Mouse (Mus musculus) ovary, postnatal 10 days (tissue): ENCODE data around the gene Prss8.
"Not testable (repeated sequence)": the region's sequence is repeated elsewhere in the genome, so short reads cannot be mapped to it uniquely, and the experiment has no call there.

Experiments
- DNase-seq: peaks from one replicate; pipeline ENCODE4 v3.0.0; 2022; ENCODE audit warnings: low spot score

The Prss8 gene

DNA sequence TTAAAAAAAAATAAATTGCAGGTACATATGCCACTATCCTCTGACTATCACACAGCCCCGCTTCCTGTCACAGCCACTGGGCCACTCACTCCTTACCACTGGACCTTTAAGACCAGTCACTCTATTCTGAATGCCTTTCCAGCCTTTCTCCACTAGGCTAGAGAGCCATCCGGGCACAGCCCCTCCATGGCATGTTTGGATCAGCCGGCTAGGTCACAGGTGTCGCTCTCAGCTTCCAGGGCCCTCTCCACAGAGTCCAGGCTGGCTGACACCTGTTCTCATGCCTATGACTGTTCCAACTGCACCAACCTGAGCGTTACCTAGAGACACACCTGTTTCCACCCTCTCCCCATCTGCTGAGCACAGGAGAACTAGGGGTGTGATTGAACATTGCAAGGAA, 1.3 kb downstream of the Prss8 start:
- DNase-seq, result no peak

DNA sequence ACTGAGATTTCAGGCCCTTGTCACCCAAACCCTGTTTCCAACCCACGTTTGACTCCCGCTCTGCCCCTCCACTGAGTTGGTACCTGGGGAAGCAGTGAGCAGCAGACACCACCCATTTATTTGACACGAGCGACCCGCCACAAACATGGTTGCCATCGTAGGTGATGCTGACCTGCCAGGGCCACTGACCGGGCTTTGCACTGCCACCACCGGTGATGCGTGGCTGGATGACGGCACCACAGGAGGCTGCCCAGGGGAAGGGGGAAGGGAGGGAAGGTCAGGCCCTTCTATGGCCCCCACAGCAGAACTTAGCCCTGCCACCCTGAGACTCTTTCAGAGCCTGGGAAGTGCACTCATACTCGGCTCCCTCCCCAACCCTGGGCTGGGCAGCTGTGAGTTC, 2.2 kb downstream of the Prss8 start:
- DNase-seq, result no peak

DNA sequence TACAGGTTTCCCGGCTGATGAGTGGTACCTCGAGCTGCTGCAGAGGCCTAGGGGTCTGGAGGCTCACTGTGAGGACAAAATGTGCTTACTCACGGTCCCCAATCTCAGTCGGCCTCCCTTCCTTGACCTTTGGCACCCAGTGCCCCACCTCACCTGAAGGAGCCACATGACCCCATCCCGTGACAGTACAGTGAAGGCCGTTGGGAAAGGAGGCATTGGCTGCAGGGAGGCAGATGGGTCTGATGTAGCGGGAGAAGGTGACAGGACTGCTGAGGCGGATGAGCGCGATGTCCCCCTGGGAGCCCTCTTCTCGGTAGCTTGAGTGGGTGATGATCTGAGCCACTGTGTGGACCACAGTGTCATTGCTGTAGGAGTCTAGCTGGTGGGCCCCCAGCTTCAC, 3.1 kb downstream of the Prss8 start:
- DNase-seq, result no peak

DNA sequence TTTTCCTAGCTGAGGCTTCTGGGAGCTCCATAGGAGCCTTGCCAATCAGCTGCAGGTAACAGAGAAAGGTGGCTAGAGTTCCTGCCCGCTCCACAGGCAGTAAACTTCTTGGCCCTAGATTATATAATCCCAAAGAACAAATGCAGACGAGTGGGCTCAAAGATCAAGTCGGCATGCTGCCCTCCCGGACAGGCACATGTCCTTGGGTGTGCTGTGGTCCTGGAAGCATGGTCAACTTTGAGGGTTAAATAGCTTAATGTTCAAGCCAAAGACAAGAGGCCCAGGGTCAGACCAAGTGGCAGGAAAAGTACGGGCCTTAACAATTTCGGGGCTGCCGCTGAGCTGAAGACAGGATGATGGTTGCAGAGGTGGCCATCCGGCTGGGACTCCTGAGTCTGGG, 3.8 kb downstream of the Prss8 start:
- no peak for DNase-seq

DNA sequence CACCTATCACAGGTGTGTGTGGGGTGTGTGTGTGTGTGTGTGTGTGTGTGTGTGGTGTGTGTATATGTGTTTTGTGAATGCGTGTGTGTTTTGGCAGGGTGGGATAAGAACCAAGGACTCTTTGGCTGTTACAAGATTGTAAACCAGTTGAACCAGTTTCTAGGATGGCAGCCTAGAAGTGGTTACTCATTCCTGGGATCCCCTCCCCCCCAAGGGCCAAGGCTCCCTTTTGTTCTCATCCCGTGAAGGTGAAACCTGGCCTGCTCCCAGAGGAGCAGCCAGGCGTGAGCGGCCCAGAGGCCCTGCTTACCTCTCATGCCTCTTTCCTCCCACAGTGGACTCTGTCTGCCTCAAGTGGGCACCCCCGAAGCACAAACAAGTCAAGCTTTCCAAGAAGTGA, 4.7 kb downstream of the Prss8 start:
- no peak for DNase-seq

DNA sequence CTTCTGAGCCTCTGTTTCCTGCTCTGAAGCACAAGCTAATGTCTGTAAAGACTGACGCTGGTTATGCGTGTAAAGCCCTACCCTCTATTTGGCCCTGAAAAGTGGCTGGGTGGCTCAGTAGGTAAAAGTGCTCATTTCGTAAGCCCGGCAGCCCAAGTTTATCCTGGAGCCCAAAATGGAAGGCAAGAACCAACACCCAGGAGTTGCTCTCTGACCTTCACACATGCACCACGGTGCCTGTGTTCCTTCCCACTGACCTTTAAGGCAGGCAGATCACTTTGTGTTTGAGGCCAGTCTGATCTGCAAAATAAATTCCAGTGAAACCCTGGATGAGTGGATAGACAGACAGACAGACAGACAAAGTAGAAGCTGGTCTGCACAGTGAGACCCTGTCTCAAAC, 6.2 kb downstream of the Prss8 start:
- no peak for DNase-seq

DNA sequence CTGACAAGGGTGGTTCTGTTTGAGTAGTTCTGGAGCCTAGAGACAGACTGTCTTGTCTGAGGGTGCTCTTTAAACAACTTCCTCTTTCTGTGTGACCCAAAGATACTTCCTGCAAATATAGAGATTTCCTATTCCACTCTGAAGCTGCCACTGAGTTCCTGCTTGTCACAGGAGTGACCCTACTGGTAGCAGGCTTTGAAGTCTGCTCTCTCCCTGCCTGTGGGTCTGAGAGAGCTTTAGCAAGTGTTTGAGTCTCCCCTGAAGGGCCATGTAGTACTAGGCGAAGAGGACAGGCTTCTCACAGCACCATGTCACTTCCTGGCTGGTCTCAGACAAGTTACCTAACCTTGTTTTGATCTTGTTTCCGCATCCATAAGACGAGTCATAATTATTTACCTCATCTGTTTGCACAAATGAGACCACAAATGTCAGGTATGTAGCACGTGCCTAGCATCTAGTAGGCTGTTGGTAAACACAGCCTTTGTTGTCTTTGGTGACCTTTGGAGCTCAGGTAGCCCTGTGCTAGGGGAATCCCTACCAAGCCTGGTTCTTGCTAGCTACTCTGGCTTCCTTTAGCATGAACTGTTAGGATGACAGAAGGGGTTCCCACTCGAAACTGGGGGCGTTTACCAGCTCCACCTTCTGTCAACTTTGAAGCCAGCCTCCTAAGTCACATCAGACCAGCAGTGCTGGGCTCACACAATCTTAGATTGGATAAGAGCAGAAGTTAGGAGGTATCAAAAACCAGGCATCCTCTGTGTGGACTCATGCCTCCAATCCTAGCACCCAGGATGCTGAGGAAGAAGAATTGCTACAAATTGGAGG, 7.2 kb downstream of the Prss8 start:
- no peak for DNase-seq

DNA sequence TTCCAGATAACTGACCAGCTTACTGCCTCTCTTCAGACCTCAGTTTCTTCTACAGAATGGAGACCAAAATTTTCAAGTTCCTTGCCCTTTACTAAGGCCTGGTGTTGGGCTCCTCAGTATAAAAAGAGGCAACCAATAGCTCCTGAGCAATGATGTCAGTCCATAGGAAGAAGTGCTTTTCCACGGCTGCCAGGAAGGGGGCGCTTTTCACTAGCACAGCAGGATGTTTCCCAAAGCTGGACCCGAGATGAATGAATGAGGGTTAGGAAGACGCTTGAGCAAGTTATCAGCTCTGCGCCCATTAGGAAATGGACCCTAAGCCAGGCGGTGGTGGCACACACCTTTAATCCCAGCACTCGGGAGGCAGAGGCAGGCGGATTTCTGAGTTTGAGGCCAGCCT, 8.4 kb downstream of the Prss8 start:
- DNase-seq, result no peak

DNA sequence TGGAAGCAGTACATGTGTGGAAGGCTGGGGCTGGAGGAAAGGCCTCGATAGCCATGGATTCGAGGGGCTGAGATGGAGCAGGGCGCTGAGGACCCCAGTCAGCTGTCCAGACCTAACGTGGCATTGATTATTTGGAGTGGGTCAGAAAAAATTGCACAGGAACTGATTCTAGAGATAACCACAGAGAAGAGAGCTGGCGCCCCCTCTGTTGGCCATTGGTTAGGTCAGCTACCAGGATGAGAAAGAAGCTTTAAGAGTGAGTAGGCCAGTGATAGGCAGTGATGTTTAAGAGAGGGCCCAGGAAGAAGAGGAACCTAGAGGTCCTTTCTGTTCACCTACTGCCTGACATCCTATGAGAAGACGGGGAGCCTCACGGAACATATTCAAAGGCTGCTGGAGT, 10.6 kb downstream of the Prss8 start:
- no peak for DNase-seq

DNA sequence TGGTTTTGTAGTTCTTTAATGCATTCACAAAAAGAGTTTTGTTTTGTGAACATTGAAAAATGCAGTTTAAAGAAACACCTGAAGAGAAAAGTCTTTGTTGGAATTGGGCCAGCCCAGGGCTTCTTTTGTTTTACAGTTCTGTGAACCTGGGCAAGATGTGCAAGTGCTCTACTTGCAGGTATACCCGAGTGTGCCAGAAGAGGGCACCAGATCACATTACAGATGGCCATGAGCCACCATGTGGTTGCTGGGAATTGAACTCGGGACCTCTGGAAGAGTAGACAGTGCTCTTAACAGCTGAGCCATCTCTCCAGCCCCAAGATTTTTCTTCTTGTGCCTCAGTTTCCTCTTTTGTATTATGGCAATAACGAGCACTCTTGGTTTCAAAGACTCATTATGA, 11.7 kb downstream of the Prss8 start:
- no peak for DNase-seq

DNA sequence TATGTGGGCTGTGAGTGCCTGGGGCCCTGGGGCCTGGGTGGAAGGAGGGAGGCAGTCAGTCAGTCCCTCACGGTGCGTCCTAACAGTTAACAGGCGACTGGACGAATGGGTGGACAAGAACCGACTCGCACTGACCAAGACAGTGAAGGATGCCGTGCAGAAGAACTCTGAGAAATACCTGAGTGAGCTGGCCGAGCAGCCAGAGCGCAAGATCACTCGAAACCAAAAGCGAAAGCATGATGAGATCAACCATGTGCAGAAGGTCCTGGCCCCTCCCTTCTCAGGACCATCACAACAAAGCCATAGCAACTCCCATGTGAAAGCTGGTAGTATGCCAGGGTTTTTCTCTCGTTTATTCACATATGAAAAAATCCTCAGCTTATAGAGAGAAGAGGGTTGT, 14.6 kb downstream of the Prss8 start:
- no peak for DNase-seq

DNA sequence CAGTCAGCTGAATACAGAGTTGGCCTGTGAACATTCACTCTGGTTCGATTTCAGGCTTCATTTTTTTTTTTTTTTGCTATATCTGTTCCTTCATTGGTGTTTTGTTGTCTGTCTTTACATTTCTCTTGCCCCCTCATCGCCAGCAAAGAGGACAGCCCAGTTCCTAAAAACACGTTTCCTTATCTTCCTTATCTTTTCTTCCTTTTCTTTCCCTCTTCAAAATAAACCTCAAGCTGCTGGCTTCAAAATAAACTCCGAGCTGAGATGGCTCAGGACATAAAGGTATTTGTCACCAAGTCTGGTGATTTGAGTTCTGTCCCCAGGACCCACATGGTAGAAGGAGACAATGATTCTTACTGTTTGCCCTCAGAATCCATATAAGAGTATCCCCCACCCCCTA, 17.0 kb downstream of the Prss8 start:
- no peak for DNase-seq

DNA sequence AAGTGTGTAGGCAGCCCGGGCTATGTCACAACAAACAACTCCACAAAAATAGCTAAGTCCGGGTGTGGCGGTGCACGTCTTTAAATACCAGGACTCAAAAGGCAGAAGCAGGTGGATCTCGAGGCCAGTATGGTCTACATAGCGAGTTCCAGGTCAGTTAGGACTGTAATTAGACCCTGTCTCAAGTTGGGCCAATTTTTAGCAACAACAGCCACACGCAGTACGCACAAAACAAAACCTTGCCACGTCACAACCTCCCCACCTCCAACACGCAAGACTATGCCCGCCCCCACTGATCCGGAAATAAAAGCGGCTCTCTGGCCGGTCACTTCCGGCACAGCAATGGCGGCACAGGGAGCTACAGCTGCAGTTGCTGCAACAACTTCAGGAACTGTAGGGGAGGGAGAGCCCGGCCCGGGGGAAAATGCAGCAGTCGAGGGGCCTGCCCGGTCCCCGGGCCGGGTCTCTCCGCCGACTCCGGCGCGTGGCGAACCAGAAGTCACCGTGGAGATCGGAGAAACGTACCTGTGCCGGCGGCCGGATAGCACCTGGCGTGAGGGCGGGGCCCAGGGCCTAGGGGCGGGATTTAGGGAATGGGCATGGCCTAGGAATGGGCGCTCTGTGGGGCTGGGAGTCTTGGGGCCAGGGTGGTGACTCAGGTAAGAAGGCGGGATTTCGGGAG, 17.6 kb downstream of the Prss8 start, which contains the start of gene Kat8:
Gene Kat8, plus strand, starts transcription at position 327 of the 682 bp plus-strand sequence.
- peak; percentile 73 for DNase-seq

DNA sequence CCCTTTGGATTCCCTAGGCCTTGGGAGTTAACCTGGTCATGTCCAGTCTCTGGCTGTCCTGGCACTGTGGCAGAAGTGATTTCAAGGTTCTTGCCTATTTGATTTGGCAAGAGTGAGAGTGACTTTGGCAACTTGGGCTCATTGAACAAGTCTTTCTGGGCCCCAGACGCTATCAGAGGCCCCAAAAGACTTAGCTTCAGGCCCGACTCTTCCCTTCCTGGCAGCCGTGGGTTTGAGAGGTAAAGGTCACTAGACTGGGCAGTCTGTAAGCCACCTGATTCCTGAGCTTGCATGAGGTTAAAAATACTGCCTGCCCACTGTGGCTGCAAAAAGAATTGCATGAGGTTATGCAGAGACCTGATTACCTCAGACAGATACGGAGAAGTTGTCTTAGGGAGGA, 21.2 kb downstream of the Prss8 start:
- no peak for DNase-seq

DNA sequence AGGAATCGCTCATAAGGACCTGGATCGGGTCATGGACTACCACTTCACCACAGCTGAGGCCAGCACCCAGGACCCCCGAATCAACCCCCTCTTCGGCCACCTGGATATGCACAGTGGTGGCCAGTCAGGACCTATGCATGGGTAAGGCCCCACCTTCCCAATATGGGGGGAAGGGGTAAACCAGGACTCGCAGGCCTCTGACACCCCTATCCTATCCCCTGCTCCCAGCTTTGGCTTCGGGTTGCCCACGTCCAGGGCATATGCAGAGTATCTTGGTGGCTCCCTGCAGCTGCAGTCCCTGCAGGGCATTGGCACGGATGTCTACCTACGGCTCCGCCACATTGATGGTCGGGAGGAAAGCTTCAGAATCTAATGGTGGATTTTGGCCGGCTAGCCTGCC, 22.0 kb downstream of the Prss8 start:
- DNase-seq, result no peak

DNA sequence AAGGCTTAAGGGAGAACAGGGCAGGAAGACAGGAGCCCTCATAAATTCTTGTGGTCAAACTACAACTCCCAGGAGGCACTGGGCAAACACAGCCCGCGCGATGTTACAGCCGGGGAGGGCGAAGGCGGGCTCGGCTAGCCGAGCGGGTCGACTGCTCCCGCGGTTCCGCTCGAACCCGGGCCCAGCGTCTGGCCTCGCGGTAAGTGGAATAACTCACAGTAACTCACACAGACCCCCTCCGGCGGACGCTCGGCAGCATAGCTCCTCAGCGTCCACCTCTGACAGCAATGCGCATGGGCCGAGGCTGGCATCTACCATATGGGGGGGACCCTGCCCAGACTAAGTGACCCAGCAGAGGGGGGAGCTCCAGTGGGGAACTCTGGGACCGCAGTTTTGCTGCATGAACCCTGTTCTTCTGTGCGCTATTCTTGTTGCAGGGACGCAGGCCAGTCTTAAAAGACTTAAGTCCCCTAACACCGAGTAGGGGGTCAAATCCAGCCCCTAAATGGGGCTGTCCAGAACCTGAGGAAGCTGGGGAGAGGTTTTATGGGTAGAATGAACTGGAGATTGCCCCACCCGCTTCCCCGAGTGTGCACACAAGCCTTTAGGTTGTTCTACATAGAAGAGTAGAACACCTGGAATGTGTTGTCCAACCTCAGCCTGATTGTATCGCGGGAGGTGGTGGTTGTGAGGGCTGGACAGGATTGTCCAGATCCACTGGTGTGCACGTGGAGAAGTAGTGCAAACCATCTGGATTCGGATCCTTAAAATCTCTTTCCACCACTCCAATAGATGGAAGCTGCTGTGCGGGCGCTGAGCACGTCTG, 25.7 kb downstream of the Prss8 start, which contains the start of gene Bckdk:
Gene Bckdk, plus strand, starts transcription at position 112 of the 826 bp plus-strand sequence.
- peak; percentile 58 for DNase-seq

DNA sequence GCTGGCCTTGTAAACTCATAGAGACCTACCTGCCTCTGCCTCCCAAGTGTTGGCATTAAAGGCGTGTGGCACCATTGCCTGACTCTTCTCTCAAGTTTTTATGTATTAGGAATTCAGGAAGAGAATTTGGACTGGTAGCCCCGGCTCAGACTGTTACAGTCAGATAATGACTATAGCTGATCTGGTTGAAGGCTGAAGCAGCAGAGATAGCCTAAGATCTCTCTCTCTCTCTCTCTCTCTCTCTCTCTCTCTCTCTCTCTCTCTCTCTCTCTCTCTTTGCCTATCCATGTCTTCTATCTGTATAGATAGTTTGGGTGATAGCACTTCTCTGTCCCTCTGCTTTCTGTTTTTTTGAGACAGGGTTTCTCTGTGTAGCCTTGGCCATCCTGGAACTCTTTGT, 28.1 kb downstream of the Prss8 start:
- no peak for DNase-seq

DNA sequence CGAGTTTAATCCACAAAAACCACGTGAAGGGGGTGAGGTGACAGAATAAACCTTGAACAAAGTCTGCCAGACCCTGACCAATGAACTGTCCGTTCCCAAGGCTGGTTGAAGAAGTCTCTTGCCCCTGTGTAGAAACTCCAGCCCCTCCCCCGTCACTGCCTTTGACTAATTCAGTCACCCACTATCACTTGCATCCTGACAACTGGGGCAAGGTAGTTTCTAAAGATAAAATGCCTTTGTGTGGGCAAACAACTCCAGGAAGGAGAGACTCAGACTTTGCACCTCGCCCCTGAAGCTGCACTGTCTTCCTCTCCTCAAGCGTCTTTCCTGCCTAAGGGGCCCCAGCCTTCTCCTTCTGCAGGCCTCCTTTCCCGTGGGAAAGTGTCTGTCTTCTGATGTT, 29.9 kb downstream of the Prss8 start:
- DNase-seq, result no peak

DNA sequence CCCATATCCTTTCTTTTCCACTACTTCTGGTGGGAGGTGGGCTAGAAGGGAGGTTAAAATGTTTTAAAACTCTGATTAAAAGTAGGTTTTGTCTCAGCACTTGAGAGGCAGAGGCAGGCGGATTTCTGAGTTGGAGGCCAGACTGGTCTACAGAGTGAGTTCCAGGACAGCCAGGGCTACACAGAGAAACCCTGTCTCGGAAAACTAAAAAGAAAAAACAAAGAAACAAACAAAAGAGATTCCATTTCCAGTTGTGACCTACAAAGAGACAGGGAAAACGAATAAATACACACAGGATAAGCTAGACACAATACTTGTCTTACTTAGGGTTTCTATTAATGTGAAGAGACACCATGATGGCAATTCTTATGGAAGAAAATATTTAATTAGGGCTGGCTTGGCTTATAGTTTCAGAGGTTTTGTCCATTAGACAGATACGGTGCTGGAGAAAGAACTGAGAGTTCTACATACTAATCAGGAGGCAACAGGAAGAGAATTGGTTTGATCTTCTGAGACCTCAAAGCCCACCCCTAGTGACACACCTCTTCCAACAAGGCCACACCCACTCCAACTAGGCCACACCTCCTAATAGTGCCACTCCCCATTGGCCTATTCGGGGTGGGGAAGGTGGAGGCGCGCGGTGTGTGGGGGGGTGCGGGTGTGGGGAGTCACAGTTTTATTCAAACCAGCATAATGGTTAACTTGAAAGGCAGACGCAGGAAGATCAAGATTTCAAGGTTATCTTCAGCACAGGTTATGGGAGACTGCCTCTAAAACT, 31.5 kb downstream of the Prss8 start:
- no peak for DNase-seq

DNA sequence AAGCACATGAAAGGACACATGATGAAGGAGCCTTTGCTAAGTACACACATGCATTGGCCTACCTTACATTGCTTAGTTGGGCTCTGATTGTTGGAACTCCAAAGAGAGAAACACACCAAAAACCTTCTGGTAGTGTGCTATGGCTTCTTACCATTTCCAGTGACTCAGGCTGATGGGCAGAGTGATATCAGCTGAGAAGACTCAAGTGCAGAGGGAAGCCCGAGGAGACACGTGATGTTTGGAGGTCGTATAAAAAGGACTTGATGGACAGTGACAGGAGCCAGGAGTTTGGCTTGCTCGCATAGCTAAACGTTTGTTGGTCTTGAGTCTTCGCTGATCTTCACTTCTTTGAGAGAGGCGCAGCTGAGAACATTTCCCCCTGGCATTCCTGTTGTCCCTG, 32.4 kb downstream of the Prss8 start:
- no peak for DNase-seq

DNA sequence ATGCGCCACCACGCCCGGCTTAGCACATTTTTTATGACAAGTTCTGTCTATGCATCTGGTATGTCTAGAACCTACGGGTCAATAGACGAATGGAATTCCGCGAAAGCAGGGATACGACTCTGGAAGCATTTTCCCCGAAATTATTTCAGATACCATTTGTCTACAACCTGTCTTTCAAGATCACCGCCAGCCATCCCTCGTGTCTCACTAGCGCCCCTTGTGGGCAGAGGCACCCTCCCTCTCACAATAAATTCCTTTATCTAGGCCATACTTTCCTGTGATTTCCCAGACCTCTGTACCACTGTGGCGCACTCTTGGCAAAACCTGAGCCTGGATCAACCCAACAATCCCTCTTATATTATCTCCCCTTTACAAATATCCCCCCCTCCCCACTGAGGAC, 33.5 kb downstream of the Prss8 start:
- DNase-seq, result no peak

DNA sequence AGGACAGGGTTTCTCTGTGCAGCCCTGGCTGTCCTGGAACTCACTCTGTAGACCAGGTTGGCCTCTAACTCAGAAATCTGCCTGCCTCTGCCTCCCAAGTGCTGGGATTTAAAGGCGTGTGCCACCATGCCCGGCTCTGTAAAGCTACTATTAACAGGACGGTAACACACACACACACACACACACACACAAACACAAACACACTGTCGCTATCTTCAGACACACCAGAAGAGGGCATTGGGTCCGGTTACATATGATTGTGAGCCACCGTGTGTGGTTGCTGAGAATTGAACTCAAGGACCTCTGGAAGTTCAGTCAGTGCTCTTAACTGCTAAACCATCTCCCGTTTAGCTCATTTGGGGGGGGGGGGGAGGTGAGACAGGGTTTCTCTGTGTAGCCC, 34.0 kb downstream of the Prss8 start:
- DNase-seq, result not testable (repeated sequence)
